Mouse (Mus musculus): ENCODE measurements around the gene Gfpt2.
"Not testable (repeated sequence)": the region's sequence is repeated elsewhere in the genome, so short reads cannot be mapped to it uniquely, and the experiment has no call there.

The Gfpt2 gene

DNA sequence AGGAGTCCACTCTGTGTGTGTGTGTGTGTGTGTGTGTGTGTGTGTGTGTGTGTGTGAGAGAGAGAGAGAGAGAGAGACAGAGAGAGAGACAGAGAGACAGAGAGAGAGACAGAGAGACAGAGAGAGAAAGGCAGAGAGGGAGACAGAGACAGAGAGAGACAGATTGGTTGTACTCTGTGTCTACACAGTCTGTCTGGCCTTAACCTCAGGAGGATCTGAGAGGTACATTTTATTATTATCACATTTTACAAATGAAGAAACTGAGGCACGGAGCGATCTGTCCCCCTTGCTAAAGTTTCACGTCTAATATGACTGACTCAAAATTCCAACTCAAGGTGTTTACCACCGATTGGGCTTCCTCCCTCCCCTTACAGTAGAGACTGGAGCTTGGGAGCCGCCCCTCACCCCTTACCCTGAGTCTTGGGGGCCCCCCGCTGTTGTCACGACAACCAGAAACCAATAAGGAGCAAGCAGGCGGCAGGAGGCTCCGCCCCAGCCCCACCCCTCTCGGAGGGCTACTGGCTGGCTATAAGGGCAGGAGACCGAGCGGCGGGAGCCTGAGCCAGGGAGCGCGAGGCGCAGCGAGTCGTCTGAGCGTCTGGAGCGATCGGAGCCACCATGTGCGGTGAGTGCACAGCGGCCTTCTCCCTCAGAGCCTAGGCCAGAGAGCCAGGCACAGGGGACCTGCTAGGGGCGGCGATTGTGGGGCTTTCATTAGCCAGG is at the start of gene Gfpt2:
TSS of gene Gfpt2 (plus strand) at position 560 of the 723 bp plus-strand sequence.
- peak; percentile 55 to 73 for DNase-seq (ENCODE audit: low spot score in 2 of 2)

DNA sequence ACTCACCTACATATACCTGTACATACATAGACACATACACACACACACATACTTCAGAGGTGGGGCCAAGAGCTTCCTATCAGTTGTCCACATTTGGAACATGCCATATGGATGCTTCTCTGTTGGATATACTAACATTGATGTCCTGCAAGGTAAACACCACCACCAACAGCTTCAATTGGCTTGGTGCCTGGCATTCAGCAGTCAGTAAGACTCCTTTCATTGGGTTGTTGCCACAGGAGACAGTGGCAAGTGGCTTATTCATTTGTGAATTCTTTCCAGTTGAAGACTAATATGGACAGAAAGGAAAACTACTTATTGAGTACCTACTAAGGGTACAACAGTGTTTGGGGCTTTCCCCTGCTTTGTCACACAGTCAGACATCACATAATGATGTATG is 49.0 kb upstream of the Gfpt2 start:
- no peak for DNase-seq (ENCODE audit: low spot score in 2 of 2)

DNA sequence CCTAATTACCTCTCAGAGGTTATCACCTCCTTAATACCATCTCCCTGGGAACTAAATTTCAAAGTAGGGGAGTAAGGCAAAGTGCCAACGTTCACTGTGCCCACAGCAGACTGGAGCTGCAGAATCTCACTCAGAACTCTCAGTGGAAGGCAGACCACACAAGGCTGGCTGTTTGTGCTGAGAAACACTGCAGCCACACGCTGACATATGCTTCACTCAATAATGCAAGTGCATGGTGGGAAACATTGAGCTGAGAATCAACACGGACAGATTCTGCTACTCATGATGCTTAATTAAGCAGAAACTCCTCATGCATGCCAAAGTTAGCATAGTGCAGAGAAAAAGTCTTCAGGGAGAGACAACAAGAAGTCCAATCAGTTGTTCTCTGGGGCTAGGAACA is 48.1 kb upstream of the Gfpt2 start:
- no peak for DNase-seq (ENCODE audit: low spot score in 2 of 2)

DNA sequence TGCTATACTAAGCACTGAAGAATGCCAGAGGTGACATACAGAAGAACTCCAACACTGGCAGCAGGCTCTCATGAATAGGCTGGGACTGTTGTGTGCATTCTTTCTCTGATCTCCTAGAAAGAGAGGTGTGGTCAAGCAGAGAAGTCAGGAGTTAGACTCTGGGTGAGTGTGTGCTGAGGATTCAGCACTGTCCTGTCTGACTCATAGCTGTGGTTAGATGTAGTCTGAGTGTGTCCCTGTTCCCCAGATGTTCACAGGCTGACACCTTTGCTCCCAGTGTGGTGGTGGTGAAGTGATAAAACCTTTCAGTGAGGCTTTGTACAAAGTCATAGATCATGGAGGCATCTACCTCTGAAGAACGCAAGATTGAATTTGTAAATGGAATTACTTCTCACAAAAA is 47.2 kb upstream of the Gfpt2 start:
- no peak for DNase-seq (ENCODE audit: low spot score in 2 of 2)

DNA sequence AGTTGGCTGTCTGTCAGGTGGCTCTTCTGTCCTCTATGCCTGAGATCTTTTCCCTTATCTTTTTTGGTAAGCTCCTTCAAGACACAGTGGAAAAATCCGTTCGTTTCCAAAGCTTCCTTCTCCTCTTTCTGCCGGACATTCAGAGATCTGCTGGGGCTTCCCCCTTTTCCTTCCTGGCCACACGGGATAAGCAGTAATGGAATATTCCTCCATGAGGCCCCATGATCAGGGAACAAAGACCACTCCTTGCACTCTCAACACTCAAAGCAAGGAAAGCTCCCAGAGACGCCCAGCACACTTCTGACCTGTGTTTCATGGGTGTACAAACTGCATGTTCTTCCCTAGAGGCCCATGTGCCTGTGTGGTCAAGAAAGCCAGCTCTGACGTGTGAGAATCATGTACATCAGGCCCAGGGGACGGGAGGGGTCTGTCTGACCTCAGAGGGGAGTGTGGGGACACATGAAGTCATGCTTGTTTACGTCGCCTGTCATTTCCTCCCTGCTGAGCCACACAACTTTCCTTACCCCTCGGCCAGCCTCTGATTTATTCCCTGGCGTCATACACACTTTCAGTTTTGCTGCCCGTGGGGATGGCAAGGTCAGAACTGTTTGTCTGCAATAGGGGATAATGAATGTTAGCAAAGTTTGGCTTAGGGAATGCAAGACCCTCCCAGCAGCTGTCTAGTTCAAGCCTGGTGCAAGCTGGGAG is 38.9 kb upstream of the Gfpt2 start:
- DNase-seq (ENCODE audit: low spot score in 2 of 2), result no peak

DNA sequence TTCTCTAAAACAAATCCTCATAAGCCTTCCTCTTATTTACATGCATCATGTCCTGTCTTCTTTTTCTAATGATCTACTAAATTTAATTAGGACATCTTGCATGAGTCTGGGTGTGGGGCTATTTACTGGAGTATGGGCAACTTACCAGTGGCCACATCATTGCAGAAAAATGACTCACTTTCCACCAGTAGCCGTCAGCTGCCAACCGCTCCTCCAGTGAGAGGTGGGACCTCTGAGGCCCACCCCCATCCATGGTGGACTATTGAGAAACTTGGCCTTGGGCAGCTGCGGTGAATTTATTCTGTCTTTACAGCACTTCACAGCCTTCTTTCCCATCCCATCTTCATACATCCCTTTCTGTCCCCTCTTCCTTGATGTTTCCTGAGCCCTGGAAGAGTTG is 35.9 kb upstream of the Gfpt2 start:
- DNase-seq (ENCODE audit: low spot score in 2 of 2), result no peak

DNA sequence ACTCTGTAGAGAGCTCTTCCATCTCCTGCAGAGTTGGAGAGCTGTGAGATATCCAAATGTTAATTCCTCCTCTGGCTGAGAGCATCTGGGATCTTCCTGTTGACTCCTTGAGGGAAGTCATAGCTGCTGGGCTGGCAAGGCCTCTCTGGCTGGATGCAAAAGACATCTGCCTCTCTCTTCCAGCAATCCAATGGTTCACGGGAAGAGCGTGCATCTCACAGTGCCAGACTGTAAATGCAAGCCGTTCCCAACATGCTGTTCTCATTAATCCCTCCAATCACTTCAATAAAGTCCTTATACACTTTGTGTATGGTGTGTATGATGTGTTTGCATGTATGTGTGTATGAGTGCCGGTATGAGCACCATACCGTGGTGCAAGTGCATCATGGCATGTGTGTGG is 32.8 kb upstream of the Gfpt2 start:
- DNase-seq (ENCODE audit: low spot score in 2 of 2), result no peak

DNA sequence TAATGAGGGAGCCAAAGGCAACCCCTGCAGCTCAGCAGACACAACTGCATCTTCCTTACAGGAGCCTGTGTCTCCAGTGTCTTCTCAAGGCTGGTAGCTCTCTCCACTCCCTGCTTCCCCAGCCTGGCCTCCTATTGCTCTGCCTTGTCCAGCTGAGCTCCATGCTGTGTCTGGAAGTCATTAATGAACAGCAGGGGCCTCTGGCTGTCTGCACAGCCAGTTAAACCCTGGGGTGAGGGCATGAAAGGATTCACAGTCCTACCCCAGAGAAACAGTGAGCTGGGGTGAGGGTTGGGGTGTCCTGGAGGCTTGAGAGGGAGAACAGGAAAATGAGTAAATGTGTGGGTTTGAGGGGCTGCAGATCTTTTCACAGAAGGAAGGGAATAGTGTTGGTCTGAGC is 30.4 kb upstream of the Gfpt2 start:
- no peak for DNase-seq (ENCODE audit: low spot score in 2 of 2)

DNA sequence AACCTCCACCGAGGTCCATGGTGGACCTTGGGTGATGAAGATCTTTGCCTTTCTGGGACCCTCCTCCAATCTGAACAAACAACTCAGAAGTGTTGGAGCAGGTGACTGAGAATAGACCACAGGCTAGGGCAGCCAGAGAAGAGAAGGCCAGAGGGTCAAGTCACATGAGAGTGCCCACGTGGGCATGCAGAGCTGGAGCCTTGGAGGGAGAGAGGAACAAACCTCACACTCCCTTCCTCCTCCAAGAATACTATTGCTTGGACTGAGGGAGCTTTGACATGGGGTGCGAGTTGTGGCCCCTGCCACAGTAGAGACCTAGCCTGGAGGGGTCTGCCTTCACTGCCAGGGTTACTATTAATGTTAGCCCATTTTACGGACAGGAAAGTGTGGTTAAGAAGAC is 30.0 kb upstream of the Gfpt2 start:
- DNase-seq (ENCODE audit: low spot score in 2 of 2), result no peak

DNA sequence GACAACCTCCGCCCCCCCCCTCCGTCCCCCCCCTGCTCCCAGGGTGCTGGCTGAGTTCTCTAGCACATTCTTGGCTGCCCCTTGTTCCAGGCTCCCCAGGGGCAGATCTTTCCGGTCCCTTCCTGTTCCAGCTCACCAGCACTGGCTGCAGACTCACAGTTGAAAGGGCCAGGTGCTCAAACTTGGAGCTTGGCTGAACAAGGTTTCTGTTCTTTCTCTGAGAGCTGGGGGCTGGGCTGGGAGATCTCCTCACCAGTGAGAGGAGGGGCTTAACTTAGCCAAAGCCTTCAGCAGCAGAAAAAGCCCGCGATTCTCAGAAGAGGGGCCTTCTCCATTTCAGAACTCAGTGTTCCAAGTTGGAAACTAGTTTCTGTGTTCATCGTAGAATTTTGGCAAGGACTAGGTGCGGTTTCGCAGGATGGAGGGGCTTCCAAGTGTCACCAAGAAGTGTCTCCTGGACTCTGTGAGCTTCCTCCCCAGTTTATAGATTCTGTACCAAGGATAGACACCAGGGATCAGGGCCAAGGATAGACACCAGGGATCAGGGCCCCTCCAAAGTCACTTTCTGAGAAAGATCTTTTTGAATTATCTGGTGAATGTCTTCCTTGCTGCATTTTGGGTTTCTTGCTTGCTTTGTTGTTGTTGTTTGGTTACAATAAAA is 29.2 kb upstream of the Gfpt2 start:
- peak in 1 of 2 experiments; percentile 24 for DNase-seq (ENCODE audit: low spot score in 2 of 2)

DNA sequence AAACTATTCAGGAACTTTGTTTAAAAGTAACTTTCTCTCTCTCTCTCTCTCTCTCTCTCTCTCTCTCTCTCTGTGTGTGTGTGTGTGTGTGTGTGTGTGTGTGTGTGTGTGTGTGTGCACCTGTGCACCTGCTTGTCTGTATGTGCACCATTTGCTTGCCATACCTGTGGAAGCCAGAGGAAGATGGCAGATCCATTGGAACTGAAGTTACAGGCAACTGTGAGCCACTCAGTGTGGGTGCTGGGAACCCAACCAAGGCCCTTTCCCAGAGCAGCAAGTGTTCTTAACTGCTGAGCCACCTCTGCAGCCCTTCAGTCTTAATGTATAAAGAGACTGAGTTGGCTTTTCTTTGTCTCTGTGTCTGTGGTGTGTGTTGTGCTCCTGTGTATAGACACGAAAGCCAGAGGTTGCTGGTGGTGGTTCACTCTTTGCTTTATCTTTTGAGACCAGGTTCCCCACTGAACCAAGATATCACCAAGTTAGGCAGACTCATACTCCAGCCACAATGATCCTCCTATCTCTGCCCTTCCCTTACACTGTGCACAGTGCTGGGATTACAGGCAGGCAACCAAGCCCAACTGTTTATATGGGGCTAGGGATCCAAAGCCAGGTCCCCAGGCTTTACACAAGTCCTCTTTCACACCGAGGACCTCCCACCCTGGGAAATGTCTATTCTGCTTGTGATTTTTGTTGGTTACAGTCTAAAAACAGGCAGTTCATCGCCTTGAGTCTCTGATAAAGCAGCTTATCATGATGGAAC is 28.4 kb upstream of the Gfpt2 start:
- no peak for DNase-seq (ENCODE audit: low spot score in 2 of 2)

DNA sequence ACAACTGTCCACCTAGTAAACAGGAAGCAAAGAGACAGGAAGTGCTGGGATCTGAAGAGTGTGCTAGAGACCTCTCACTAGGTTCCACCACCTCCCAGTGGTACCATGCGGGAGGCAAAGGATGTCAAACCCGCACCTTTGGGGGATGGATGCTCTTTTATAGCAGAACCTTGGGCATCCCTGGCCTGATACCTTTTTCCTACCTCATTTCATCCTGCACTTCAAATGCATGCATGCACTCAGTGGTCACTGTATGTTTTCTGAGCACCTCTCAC is 27.9 kb upstream of the Gfpt2 start:
- DNase-seq (ENCODE audit: low spot score in 2 of 2), result no peak

DNA sequence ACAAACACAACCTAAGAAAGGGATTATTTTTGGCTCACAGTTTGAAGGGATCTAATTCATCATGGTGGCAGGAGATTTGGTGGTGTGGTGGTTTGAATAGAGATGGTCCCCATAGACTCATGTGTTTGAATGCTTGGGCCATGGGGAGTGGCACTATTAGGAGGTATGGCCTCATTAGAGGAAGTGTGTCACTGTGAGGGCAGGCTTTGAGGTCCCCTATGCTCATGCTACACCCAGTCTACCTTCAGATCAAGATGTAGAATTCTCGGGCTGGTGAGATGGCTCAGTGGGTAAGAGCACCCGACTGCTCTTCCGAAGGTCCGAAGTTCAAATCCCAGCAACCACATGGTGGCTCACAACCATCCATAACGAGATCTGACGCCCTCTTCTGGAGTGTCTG is 26.5 kb upstream of the Gfpt2 start:
- not testable (repeated sequence) for DNase-seq (ENCODE audit: low spot score in 2 of 2)

DNA sequence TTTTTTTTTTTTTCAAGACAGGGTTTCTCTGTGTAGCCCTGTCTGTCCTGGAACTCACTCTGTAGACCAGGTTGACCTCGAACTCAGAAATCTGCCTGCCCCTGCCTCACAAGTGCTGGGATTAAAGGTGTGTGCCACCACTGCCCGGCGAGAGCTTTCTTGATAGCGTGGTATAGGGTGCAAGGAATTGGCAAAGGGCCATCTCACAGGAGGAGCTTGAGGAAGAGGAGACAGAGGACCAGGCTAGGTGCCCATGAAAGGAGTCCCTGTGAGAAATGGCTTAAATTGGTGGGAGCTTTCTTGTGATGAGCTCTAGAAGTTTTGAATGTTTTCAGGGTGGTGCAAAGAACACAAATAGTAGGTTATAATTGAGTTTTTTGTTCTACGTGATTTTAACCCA is 25.2 kb upstream of the Gfpt2 start:
- DNase-seq (ENCODE audit: low spot score in 2 of 2), result no peak

DNA sequence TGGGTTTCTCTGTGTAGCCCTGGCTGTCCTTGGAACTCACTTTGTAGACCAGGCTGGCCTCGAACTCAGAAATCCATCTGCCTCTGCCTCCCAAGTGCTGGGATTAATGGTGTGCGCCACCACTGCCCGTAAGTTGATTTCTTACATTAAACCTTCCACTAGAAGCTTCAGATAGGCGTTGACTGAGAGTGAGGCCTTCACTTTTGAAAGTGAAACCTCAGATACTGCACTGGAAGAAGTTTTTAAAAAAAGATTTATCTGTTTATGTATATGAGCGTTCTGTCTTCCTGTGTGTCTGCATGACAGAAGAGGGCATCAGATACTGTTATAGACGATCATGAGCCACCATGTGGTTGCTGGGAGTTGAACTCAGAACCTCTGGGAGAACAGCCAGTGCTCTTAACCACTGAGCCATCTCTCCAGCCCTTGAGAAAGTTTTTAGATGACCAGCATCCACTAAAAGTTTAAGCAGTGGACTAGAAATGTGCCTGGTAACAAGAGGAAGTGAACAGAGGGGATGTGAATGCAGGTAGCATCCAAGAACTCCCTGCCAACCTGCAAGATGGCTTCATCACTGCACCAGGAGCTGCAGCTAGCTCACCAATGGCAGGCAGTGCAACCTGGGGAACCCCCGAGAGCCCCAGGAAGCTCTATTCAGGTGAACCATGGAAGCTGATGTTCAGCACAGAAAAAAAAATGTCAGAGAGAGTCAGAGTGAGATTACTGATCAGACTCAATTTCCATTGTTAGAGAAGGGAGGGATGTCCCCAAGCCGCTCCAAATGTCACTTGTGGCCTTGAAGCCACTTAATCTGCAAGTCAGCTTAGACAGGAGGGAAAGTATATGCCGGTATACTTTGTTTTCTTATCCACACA is 23.1 kb upstream of the Gfpt2 start:
- DNase-seq (ENCODE audit: low spot score in 2 of 2), result no peak

DNA sequence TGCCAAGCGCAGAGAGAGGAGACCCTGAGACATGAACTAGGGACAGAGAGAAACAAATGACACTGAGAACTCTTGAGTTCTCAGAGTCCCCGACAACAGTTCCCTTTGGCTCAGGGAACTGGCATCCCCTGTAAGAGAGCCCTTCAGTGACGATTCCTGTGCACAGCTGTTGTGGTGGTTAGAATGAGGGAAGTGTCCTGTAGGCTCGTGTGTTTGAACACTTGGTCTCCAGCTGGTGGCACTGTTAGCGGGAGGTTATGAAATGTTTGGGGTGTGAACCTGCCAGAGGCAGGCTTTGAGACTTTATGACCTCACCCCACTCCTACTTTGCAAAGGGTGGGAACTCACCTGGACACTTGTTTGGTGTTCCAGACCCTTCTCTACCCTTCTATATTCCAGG is 21.7 kb upstream of the Gfpt2 start:
- no peak for DNase-seq (ENCODE audit: low spot score in 2 of 2)

DNA sequence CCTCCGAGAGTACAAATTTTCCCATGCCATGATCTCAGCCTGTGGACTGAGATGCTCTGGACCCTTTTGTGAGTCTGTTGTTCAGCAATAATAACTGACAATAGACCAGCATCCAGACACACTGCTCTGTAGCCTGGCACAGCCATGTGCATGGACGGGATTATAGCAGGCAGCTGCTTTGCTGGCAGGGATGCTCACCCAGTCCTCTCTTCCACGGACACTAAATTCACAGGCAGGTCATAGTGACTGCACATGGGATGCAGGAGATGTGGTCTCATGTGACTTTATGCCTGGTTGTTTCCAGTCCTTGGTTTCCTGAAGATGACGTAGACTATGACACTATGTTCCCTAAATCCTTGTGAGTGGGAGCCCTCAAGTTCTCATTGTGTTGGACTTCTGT is 19.1 kb upstream of the Gfpt2 start:
- DNase-seq (ENCODE audit: low spot score in 2 of 2), result no peak

DNA sequence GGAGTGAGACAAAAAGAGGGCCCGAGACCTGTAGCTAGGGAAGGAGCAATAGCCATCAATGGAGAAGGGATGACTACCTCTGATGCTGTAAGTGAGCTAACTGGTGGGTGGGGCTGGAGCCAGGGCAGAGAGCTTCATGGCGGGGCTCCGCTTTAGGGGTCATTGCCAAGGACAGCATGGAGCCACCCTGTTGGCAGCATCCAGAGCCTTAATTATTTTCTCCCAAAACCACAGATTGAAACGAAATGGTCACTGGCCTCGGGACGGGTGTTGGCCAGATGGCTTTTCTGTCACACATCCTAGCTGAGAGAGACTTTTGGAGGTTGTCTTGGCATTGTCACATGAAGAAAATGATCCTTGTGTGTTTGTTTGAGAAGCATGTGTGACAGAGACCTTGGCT is 15.1 kb upstream of the Gfpt2 start:
- DNase-seq (ENCODE audit: low spot score in 2 of 2), result peak in 1 of 2 experiments; percentile 51

DNA sequence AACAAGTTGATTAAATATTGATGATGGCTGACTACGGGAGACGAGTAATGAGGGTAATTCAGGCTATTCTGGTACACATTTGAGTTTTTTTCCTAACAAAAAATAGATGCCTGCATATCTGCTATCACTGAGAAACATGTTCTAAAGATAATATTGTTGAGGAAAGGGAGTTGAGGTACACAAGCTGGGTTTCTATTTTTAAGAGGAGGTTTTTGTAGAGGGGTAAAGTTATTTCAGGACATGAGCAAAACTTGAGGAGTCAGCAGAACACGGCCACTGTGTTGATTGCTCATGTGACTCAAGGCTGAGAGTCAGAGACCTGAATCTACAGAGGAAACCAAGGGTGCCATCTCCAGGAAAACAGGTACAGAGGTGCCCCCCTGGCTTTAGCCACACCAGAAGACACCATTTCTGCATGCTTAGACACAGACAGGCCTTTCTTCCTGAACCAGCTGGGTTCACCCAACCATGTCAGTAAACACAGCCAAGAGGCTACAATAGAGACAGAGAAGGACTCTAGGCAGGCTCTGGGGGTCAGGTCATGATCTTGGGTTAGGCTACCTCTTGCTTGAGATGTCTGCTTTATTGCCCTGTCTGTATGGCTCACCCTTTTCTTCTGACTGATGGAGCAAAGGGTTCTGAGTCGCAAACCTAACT is 13.7 kb upstream of the Gfpt2 start:
- no peak for DNase-seq (ENCODE audit: low spot score in 2 of 2)

DNA sequence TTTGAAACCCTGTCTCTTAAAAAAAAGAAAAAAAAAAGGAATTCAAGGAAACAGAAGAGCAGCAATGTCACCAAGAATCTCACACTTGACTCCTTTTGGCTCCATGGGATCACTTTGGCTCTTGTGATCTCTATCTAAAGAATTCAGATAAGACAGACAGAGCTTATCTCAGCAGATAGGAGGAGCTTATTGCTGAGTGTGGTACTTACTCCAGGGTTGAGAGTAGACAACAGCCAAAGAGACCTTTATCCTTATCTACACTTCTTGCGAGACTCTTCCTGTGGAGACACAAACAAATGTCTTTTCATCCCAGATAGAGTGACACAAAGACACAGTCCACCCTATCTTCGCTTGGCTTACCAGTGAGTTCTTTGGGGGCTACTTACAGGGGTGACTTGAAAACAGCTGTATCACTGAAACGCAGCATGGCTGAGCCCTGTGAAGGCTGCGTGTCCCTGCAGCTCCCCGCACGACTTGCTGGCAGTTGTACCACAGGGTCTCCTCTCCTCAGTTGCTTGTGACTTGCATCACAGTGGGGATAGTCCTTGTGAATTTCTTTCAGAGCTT is 12.1 kb upstream of the Gfpt2 start:
- no peak for DNase-seq (ENCODE audit: low spot score in 2 of 2)

DNA sequence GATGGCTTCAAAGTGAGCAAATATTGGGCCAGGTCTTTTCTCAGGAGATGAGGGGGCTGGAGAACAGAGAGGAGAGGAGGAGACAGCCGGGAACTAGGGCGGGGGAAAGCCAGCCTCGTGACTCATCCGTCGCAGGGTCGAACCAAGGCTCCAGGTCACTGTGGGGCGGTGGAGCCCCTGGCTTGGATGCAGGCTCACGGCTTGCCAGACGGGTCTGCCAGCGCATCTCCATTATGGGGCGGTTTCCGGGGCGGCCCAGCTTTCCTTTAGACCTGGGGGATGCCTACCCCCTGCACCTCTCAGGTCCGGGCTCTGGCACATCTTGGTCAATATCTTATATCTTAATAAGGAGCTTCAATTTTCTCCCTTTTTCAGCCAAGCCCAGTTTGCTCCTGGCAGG is 847 bp upstream of the Gfpt2 start:
- DNase-seq (ENCODE audit: low spot score in 2 of 2), result no peak
